Mouse (Mus musculus) CD8-positive naive resting alpha-beta T cell, adult 2 months (primary cell): ENCODE data around the gene Smim13.
"Not testable (repeated sequence)": the region's sequence is repeated elsewhere in the genome, so short reads cannot be mapped to it uniquely, and the experiment has no call there.

Experiments
- DNase-seq, 2 experiments: peaks; one replicate each; pipeline ENCODE4 v3.0.0; 2022; ENCODE audit warnings: low read depth in 2 of 2, low spot score in 2 of 2

Smim13 gene

DNA sequence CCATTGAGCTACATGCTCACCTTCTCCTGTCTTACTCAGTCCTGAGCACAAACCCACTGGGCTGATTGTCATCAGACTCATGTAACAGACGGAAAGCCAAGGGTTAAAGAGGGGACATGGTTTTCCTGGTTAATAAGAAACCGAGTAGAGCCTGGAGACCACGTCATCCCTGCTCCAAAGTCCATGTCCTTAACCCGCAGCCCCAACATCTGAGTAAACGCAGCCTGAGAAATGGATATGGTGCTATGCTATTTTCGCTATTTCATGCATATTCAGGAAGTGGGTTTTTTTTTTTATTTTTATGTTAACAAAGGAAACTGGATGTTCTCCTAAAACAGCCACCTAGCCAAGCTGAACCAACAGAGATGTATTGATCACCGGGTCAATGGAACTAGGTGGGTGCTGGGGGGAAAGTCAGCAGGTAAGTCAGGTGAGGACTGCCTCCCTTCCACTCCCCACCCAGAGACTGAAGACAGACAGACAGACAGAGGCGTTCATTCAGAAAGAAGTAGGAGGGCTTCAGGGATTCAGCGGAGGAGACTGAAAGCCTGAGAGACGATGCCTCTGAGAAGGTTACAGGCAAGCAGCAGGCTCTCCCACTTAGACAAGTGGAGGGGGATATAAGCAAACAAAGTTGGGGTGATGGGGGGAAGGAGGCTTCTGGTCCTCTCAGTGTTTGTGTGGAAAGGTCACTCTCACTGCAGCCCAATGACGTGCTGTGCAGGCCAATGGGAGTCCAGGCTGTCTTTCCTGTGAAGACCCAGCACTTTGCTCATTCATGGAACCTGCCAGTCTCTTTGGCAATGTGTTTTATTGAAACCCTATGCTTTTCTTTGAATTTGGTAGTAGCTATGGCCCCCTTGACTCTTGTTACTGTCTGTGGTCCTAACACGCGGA is 13.6 kb upstream of the Smim13 start:
- no peak for DNase-seq

DNA sequence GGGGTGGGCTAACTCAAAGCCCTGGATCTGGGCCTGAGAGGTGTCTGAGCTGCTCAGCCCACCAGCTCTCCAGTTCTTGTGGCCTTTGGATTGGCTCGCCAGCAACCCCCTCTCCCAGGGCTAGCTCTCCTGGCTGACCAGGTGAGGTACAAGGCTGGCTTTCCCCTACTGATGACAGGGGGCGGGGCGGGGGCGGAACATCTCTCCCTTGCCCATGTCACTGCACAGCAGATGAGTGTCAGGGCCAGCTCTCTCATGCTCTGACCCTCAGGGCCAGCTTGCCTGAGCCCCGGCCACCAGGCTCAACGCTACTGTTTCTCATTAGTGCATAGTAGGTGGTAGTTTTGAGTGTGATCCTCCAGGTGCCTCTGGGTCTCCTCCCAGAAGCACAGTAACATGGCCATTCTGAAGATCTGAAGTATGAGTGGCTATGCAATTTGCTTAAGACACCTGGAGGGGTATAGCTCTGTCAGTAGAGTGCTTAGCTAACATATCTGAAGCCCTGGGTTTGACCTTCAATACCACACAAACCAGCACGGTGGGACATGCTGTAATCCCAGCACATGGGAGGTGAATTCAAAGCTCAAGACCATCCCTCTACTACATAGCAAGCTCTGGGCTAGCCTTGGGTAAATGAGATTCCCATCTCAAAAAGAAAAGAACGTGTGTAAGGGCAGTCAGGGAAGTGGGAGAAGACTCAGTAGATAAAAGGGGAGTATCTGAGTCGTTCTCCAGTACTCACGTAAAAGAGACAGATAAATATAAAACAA is 11.4 kb upstream of the Smim13 start:
- no peak for DNase-seq

DNA sequence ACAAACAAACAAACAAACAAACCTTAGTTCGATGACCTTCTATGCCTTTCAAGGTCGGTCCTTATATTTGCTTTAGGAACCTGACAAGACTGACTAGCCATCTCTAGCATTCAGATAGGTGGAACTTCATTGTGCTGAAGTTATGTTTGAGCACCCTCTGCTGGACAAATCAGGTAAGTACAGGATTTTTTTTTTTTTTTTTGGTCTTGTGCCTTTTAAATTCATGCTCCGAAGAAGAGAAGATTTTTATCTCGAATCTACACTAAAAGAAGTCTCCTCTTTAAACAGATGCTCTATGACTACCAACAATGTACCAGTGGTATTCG is 10.9 kb upstream of the Smim13 start:
- DNase-seq, result peak in 1 of 2 experiments; percentile 17

- no peak for DNase-seq
These were observed 8.1 kb upstream of the Smim13 start for GRCm38 (mm10) chr13:41241557-41241956.

- no peak for DNase-seq
These were observed 5.3 kb upstream of the Smim13 start for GRCm38 (mm10) chr13:41244306-41244830.

- no peak for DNase-seq
These were observed 708 bp upstream of the Smim13 start for GRCm38 (mm10) chr13:41248751-41249520.

- DNase-seq, result no peak
These were observed 806 bp downstream of the Smim13 start for GRCm38 (mm10) chr13:41250318-41250981.

DNA sequence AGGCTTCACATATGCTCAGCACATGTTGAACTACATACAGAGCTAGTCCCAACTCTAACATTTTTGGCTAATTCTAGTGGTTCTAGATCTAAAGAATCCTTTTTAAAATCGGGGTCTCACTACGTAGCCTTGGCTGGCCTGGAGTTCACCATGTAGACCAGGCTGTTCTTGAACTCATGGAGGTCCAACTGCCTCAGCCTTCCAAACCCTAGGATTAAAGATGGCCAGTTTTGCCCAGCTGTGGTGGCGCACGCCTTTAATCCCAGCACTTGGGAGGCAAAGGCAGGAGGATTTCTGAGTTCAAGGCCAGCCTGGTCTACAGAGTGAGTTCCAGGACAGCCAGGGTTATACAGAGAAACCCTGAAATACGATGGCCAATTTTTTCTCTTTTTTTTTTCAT is 1.6 kb downstream of the Smim13 start:
- DNase-seq, result not testable (repeated sequence)

- no peak for DNase-seq
These were observed 2.0 kb downstream of the Smim13 start for GRCm38 (mm10) chr13:41251667-41252066.

DNA sequence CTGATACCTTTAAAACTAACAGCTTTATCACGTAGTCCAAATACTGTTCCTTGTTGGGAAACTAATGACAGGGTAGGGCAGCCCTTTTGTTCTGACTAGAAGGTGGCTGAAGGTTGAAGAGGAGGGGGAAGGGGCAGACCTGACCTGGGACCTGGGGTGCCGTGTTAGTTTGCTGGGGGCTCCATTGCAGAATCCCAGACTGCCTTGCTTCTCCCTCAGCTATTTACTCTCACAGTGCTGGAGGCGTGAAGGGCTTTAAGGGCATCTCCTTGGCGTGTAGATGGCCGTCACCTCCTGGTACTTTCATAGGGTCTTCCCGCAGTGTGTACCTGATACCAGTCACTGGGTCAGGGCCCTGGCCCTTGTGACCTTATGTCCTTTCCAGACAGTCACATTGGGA is 2.5 kb downstream of the Smim13 start:
- no peak for DNase-seq

DNA sequence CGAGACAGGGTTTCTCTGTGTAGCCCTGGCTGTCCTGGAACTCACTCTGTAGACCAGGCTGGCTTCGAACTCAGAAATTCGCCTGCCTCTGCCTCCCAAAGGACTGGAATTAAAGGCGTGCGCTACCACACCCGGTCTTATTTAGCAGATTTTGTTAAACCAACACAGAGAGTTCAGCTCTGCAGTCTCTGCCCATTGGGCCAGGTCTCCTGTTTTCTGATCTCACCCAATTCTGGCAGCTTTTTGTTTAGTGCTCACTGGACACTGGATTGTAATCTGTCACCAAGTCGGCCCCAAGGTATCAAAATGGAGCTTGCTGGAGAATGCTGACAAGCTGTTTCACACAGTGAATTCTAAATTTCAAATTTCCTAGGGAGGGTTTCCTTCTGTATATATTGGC is 3.1 kb downstream of the Smim13 start:
- DNase-seq, result no peak

GRCm38 (mm10) chr13:41256126-41256525 is 6.5 kb downstream of the Smim13 start:
- no peak for DNase-seq

DNA sequence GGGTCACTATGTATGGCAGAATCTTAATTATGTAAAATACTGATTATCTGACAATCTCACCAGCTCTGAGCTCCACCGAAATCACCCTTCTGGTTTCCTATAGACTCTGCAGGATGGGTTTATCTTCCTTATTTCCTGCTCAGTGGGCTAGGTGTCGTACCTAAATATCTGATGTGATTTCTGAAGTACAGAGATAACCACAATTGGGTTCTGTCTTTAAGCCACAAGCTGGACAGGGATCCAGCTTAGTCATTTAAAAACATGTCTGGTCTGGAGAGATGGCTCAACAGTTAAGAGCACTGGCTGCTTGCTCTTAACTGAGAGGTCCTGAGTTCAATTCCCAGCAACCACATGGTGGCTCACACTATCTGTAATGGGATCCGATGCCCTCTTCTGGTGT is 7.3 kb downstream of the Smim13 start:
- no peak for DNase-seq

DNA sequence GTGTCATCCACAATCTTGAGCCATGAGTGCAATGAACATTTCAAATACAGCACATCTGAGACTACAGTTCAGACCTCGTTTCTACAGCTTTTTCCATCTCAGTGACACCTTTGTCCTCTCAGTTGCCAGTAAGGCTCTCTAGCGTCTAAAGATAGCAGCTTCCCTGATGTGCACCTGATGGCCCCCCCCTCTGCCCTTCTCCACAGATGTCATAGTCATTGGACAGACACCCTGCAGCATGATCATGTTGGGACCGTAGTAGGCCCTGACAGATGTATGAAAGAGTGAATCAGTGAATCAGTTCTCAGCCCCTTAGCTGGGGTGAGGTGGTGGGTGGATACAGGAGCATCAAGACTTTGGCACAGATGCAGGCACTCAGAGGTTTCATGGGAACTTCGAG is 8.2 kb downstream of the Smim13 start:
- no peak for DNase-seq

DNA sequence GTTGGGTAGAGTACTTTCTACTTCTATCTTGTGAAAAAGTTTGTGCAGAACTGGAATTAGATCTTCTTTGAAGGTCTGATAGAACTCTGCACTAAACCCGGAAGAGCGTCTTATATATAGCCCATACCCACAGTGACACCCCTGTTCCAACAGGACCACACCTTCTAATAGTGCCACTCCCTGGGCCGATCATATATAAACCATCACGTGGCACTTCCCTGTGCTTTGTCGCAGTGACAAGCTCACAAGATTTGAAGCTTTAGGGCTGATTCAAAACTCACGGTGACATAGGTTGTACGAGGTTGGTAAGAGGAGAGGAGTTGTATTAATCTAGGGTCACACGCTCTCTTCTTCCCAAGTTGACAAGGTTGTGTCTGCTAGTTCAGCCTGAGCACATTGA is 12.0 kb downstream of the Smim13 start:
- not testable (repeated sequence) for DNase-seq

GRCm38 (mm10) chr13:41263304-41264006 is 13.8 kb downstream of the Smim13 start:
- DNase-seq, result no peak

- no peak for DNase-seq
These were observed 18.3 kb downstream of the Smim13 start for GRCm38 (mm10) chr13:41267827-41268408.

DNA sequence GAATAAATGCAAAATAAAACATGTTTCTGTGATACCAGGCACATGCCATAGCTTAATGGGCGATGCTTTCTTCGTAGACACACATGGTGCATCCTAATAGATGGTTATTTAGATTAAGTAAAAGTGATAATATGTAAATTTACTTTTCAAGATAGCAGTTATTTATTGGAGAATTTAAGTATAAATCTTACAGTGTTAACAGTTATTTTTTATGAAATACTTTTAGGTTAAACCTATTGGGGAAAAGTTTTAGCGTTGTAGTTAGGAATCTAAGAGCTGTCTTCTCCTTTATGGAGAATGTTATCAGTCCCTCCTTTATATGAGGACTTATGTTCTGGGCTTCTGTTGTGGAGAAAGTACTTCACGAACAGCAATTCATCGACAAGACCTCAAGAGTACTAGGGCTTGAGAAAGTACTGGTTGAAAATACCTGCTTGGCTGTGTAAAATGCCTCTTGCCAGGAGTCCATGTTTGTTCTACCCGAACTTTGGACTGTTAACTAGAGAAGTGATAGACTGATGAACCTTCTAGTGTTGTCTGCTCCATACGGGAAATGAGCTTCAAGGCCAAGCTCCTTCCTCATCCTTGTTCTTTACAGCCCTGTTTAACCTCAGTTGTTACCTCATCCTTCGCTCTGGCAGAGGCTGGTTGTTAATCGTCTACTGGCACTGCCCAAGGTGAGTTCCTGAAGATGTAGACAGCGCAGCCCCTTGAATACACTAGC is 24.4 kb downstream of the Smim13 start, which contains the start of gene Gm17364:
Gene Gm17364 (minus strand): TSS at position 51 of the 724 bp plus-strand sequence.
- no peak for DNase-seq

DNA sequence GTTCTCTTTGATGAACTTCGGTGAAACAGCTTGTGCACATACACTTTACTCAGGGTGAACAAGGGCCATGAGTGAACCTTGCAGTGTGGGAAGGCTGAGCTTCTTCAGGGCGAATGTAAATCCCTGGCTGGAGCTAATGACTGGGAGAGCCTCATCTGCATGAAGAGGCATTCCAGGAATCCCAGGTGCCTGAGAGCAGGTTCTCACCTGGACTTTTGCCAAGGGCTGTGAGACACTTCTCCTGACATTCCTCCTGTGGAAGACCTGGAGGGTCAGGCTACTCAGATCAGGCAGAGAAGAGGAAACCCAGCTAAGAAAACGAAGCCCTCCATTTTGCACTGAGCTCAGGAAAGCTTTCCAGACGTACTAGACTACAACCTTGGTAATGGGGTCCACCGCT is 31.1 kb downstream of the Smim13 start:
- DNase-seq, result no peak
